Mouse (Mus musculus) heart, adult 2 months (tissue): ENCODE measurements around the gene Sp7.

Source experiments
- CTCF ChIP-seq: fragments of 200-600 bp; IDR thresholded peaks from 2 replicates; pipeline ENCODE4 v1.8.1; 2022; ENCODE audit warnings: antibody characterized with exemption, mild to moderate bottlenecking, moderate library complexity
- EP300 ChIP-seq: fragments of 200-500 bp; IDR thresholded peaks from 2 replicates; pipeline ENCODE4 v1.6.1; 2011; ENCODE audit warnings: low read depth, low read length, control low read depth; ENCODE audit not compliant: insufficient read depth

- TF ChIP-seq CTCF (no peak), EP300 (no peak)
These were observed 25.5 kb upstream of the Sp7 start for GRCm38 (mm10) chr15:102392520-102392919.
